Mouse (Mus musculus) forebrain, embryonic 13.5 days (tissue): Measurements from ENCODE around the gene Odr4. TPM values are rescaled to one million over a fixed set of nuclear protein-coding genes. Genes with fewer than 3 reads are reported as not detected.

ENCODE experiments used
- polyA plus RNA-seq: library from polyadenylated mRNA; unstranded; fragments of >200 nt; fragmentation: Nextera tagmentation; extraction: Ambion mirVana; gene quantifications from 2 replicates; pipeline ENCODE4 v1.2.1, GENCODE M21; 2015

Gene Odr4
- polyA plus RNA-seq, 1 experiment from 2014 or later = 36.6 TPM

Other genes starting within 250 kb of the Odr4 start
- gene Pdc, start 73.7 kb downstream of the Odr4 start, polyA plus RNA-seq = not detected in 2 replicates
- gene Tpr, start 242 bp downstream of the Odr4 start, polyA plus RNA-seq = 188 and 189 TPM in 2 replicates
- gene Prg4, start 73.1 kb upstream of the Odr4 start, polyA plus RNA-seq = 0.63 and 0.77 TPM in 2 replicates